Mouse (Mus musculus): ENCODE results near the gene Ypel4. TPM values are rescaled to one million over a fixed set of nuclear protein-coding genes. Genes with fewer than 3 reads are reported as not detected.
"Not testable (repeated sequence)": the region's sequence is repeated elsewhere in the genome, so short reads cannot be mapped to it uniquely, and the experiment has no call there.

Ypel4 gene
- polyA plus RNA-seq, 1 experiment, result 1.4 TPM

- DNase-seq (ENCODE audit: low read depth), result no peak
Observed at GRCm38 (mm10) chr2:84727172-84727858, 6.5 kb upstream of the Ypel4 start, which contains the start of gene Clp1. TSS of gene Clp1 (minus strand) at chr2:84727350.

GRCm38 (mm10) chr2:84728191-84728590 lies 5.7 kb upstream of the Ypel4 start:
- DNase-seq (ENCODE audit: low read depth), result not testable (repeated sequence)

GRCm38 (mm10) chr2:84731206-84731605 lies 2.7 kb upstream of the Ypel4 start:
- no peak for DNase-seq (ENCODE audit: low read depth)

- DNase-seq (ENCODE audit: low read depth), result no peak
Observed at GRCm38 (mm10) chr2:84732394-84732793, 1.5 kb upstream of the Ypel4 start.

- no peak for DNase-seq (ENCODE audit: low read depth)
Observed at GRCm38 (mm10) chr2:84734351-84734864, 550 bp downstream of the Ypel4 start.

- DNase-seq (ENCODE audit: low read depth), result no peak
Observed at GRCm38 (mm10) chr2:84734919-84735318, 1.1 kb downstream of the Ypel4 start.

GRCm38 (mm10) chr2:84735346-84735920 lies 1.6 kb downstream of the Ypel4 start:
- no peak for DNase-seq (ENCODE audit: low read depth)

GRCm38 (mm10) chr2:84736312-84737161 lies 2.7 kb downstream of the Ypel4 start:
- DNase-seq (ENCODE audit: low read depth), result no peak

GRCm38 (mm10) chr2:84737451-84737925 lies 3.6 kb downstream of the Ypel4 start:
- DNase-seq (ENCODE audit: low read depth), result no peak

- DNase-seq (ENCODE audit: low read depth), result no peak
Observed at GRCm38 (mm10) chr2:84738271-84738911, 4.5 kb downstream of the Ypel4 start.

GRCm38 (mm10) chr2:84740608-84741333 lies 6.9 kb downstream of the Ypel4 start:
- no peak for DNase-seq (ENCODE audit: low read depth)

- DNase-seq (ENCODE audit: low read depth), result no peak
Observed at GRCm38 (mm10) chr2:84741841-84742450, 8.1 kb downstream of the Ypel4 start.

GRCm38 (mm10) chr2:84742451-84743283 lies 8.8 kb downstream of the Ypel4 start:
- DNase-seq (ENCODE audit: low read depth), result no peak

- no peak for DNase-seq (ENCODE audit: low read depth)
Observed at GRCm38 (mm10) chr2:84743561-84743960, 9.7 kb downstream of the Ypel4 start, which contains the start of gene Gm19426. TSS of gene Gm19426 (minus strand) at chr2:84743655.

- no peak for DNase-seq (ENCODE audit: low read depth)
Observed at GRCm38 (mm10) chr2:84744126-84744525, 10.3 kb downstream of the Ypel4 start.

GRCm38 (mm10) chr2:84750115-84750514 lies 16.3 kb downstream of the Ypel4 start:
- no peak for DNase-seq (ENCODE audit: low read depth)

- DNase-seq (ENCODE audit: low read depth), result no peak
Observed at GRCm38 (mm10) chr2:84756245-84756644, 22.4 kb downstream of the Ypel4 start.

- no peak for DNase-seq (ENCODE audit: low read depth)
Observed at GRCm38 (mm10) chr2:84757026-84757682, 23.3 kb downstream of the Ypel4 start.

- DNase-seq (ENCODE audit: low read depth), result no peak
Observed at GRCm38 (mm10) chr2:84758542-84759127, 24.8 kb downstream of the Ypel4 start.

Measured in gonadal fat pad, adult 2 months (tissue).